Mouse (Mus musculus): Measurements from ENCODE around the gene Map4.
A peak's percentile ranks its signal among the peaks of the same experiment; 100 is the strongest.
"Not testable (repeated sequence)": the region's sequence is repeated elsewhere in the genome, so short reads cannot be mapped to it uniquely, and the experiment has no call there.

Gene Map4

DNA sequence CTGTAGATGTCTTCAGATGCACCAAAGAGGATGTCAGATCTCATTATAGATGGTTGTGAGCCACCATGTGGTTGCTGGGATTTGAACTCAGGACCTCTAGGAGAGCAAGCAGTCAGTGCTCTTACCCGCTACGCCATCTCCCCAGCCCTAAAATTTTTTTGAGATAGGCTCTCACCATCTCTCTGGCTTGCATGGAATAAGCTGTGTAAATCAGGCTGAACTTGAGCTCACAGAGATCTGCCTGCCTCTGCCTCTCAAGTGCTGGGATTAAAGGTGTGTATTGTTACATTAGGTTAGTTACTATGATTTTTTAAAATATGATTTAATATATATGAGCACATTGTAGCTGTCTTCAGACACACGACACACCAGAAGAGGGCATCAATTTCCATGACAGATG is 2.1 kb upstream of the Map4 start:
- no peak for DNase-seq (ENCODE audit: extremely low spot score)

DNA sequence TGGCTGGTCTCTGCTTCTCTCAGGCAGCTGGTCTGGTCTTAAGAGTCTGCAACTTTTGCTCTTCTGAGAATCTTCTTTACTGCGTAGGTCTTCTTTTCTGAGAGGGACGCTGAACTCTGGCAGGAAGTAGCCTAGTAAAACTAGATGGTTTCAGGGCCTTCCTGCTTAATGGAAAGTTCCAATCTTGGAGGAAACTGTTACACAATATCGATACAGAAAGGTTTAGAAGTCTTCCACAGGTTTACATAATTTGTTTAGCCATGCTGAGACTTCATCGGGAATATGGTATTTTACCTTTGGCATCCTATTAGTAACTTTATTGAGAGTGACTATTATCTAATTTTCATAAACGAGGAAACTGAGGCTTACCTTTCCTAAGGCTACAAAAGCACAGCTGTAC is 1.2 kb upstream of the Map4 start:
- no peak for DNase-seq (ENCODE audit: extremely low spot score)

DNA sequence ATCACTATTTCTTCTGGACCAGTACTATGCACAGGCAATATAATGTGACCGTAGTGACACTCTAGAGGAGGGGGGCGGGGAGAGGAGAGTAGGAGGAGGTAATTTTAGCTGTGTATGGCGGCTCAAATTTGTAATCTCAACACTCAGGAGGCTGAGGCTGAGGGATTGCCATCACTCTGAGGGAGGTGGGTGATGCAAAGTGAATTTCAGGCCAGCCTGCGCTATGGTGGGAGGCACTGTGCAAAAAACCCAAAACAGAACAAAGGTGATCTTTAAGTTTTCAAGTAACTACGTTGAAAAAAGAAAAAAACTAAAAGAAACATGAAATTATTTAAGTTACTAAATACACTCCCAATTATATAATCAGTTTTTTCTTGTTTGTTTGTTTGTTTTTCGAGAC is 508 bp upstream of the Map4 start:
- DNase-seq (ENCODE audit: extremely low spot score): no peak

DNA sequence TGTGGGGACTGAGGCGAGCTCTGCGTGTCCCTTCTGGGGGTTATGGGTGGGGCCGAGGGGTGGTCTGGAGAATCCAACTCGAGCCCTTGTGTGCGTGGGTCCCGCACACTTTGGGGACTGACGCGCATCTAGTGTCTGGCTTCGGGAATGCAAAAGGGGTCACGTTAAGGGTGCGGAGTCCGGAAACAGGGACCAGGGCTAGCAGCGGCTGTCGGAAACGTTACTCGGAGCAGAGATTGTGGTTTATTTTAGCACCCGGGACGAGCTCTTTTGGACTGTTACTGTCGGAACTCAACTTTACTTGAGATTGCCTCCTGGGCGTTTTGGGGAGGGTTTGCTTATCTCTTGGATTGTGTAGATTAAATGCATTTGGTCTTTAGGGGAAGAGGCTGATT is 1.1 kb downstream of the Map4 start:
- DNase-seq (ENCODE audit: extremely low spot score): no peak

DNA sequence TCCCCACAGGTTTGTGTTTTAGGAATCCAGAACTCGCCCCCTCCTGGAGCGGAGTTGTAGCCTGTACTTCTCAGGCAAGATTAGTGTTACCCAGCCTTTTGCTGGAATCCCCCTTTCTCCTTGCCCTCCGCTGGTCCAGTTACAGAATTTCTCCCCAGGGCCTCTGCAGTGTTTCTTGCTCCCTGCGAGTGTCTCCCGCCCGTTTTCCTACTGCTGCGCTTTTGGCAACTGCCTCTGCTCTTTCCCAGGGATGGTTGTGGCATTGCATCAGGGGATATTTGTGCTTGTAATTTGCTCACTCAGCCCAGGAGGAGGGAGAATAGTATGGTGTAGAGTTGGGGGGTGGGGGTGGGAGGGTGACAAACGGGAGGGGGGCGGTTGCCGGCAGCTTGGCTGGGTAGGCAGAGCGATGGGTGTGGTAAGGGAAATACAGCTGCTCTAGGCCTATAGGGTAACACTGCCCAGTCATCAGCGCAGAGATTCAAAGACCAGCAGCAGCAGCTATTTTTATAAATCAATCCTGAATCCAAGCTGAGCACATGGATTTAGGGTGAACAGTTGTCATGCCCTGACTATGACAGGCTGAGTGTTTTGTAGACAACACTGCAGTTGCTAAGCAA is 1.6 kb downstream of the Map4 start:
- peak; percentile 53 for DNase-seq (ENCODE audit: extremely low spot score)

DNA sequence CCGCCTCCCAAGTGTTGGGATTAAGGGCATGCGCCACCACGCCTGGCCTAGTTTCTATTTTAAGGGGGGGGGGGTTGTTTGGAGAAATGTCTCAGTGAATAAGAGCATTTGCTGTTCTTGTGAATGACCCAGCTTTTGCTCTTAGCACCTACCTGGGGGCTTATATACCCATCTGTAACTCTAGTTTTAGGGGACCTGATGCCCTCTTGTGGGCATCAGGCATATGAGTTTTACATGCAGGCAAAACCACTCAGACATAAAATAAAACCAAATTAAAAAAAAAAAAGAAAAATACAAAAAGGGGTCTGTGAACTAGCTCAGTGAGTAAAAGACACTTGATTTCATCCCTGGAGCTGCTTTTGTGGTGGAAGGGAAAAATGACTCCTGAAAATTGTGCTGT is 8.1 kb downstream of the Map4 start:
- DNase-seq (ENCODE audit: extremely low spot score): no peak

DNA sequence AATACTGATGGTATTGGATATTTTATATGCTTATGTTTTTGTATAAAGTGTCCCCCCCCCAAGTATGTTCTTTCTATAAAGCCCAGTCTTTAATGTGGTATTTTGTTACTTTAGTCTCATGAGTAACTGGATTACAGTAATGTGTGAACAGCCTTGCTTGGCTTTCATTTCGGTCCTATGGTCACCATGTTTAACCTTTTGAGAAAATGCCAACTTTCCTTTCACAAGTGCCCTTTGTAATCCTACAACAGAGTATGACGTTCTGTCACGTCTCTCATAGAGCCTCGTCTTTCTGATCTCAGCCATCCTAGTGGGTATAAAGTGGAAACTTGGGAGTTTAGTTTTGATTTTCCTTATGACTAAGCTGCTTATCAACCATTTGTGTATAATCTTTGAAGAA is 11.5 kb downstream of the Map4 start:
- no peak for DNase-seq (ENCODE audit: extremely low spot score)

DNA sequence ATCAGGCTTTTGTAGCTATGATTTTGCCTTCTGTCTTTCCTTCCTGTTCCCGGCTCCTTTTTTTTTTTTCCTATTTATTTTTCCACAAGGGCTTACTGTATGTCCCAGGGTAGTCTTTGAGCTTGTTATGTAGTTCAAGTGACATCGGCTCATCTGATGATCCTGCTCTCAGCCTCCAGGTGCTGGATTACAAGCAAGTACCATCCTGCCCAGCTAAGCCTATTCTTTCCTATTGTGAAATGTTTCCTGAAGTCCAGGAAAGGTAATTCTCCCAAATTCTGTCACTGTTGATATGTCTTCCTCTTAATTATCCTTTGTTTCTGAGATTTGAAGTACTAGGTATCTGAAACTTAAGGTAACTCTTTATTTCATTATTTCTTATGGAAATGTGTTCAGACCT is 13.5 kb downstream of the Map4 start:
- no peak for DNase-seq (ENCODE audit: extremely low spot score)

DNA sequence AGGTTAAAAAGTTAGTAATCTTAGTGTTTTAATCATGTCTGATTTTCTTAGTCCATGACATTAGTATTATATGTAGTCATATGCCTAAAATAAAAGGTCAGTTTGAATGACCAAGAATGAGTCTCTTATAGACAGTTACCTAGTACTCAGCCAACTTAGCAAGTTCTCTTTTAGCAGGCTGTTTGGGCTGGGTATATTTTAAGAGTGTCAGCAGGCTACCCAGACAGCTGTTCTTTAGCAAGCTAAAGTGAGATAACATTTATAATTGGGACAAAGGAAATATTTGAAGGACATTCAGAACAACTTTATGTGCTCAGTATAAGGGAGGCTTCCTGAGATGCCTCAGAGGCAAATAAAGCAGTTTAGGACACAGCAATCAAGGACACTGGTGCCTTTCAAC is 17.3 kb downstream of the Map4 start:
- no peak for DNase-seq (ENCODE audit: extremely low spot score)

DNA sequence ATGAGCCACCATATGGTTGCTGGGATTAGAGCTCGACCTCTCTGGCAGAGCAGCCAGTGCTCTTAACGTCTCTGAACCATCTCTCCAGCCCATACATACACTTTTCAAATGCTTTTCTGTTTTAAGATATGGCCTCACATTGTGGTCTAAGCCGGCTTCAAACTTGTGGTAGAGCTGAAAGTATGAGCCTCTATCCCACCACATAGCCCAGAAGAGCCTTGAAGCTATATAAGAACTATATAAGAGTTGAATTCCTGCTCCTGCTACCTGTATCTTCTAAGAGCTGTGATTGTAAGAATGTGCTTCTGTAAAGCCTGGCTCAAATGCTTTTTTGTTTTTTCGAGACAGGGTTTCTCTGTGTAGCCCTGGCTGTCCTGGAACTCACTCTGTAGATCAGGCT is 18.5 kb downstream of the Map4 start:
- no peak for DNase-seq (ENCODE audit: extremely low spot score)

DNA sequence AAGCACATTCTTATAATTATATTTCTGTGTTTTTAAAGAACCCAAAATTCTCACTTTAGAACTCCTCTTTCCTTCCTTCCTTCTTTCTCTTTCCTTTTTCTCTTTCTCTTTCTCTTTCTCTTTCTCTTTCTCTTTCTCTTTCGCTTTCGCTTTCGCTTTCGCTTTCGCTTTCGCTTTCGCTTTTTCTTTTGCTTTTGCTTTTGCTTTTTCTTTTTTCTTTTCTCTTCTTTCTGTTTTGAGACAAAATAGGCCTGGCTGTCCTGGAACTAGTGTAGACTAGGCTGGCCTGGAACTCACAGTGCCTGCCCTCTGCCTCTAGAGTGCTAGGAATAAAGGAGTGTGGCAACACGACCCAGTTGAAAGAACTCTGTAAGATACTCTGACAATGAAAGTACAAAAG is 22.3 kb downstream of the Map4 start:
- DNase-seq (ENCODE audit: extremely low spot score): no peak

DNA sequence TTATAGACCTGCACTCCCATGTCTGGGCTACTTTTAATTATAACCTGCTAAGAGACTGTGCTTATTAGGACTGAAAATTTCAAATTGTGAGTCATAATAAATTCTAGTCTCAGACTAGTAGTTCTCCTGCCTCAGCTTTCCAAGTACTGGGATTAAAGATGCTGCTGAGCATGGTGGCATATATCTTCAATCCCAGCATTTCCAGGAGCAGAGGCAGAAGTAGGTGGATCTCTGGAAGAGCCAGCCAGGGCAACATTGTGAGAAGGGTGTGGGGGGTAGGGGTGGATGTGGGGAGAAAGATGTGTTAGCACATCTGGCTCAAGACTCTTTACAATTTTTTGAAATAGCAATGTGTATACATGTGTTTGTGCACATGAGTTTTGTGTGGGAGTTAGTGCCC is 23.4 kb downstream of the Map4 start:
- no peak for DNase-seq (ENCODE audit: extremely low spot score)

DNA sequence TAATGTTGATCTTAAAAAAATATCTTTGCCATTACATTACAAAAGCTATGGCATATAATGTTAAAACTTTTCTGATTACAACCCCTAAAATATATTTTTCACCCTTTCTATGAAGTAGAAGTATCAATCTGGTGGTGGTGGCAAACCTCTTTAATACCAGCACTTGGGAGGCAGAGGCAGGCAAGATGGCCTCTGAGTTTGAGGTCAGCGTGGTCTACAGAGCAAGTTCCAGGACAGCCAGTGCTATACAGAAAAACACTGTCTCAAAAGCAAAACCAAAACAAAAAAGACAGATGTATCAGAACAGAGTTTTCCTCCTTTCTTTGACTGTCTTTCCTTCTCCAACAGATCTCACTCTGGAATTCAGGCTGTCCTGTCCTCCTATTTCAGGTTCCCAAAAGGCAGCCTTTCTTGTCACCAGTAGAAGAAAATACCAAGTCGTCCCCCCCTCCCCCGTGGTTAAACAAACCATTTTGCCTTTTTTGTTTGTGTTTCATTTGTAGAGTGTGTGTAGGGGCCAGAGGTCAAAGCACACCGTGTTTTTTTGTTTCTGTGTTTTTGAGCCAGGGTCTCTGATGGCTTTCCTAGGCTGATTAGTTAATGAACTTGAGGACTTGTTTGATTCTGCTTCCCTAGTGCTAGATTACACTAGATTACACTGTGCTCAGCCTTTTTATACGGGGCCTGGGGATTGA is 28.3 kb downstream of the Map4 start:
- DNase-seq (ENCODE audit: extremely low spot score): peak; percentile 5

DNA sequence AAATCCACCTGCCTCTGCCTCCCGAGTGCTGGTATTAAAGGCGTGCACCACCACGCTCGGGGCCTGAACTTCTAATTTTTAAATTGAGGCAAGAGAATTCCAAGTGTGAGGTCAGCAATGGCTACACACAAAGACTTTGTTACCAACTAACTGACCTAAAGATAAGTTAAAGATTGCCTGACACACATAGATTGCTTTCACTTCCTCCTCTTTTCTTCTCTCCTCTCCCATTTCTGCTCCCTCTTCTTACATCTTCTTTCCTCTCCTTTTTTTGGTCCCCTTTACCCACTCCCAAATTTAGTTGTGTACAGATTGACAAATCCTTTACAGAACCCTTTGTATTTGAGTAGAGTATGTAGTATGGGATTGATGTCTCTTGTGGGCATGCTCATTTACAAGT is 29.3 kb downstream of the Map4 start:
- no peak for DNase-seq (ENCODE audit: extremely low spot score)

DNA sequence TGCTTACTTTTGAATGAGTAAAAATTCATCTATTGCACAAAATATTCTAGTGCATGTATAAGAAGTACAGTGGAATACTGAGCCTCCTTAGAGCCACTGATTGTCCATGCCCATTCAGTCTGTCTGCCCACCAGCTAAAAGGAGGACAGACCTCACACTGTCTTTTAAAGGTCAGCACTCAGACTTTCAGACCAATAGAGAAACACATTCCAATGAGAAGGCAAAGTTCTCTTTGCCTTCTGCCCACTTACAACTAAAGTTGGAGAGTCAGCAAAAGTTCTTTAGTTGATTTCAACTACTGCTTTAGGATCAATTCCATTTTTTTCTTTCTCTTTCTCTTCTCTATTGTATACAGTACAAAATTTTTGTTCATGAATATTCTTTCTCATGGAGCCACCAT is 33.5 kb downstream of the Map4 start:
- DNase-seq (ENCODE audit: extremely low spot score): no peak

DNA sequence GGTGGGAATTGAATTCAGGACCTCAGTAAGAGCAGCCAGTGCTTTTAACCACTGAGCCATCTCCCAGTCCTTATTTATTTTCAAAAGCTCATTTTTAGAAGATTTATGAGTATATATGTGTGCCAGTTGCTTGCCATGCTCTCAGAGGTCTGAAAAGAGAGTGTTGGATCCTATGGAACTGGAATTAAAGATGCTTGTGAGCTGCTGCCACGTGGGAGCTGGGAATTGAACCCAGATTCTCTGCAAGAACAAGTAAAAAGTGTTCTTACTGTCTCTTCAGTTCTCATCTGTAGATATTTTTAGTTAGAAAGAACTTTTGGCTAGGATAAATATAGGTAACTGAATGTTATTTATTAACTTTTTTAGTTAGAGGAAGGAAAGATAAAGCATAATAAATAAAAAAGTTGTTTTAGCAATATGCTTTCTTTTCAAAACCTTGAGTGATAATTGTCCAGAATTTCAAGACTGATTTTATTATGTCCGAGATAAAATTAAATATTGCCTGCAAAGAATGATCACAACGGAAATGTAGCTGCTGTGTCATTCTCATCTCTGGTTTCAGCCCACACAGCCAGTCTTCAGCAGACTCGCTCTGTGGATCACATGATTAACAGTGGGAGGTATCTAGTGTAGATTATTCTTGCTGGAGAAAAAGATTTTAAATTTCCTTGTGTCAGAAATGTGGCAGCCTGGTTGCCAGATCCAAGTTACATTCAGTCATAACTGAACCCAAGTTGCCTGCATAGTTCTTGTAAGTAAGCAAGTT is 37.3 kb downstream of the Map4 start:
- no peak for DNase-seq (ENCODE audit: extremely low spot score)

DNA sequence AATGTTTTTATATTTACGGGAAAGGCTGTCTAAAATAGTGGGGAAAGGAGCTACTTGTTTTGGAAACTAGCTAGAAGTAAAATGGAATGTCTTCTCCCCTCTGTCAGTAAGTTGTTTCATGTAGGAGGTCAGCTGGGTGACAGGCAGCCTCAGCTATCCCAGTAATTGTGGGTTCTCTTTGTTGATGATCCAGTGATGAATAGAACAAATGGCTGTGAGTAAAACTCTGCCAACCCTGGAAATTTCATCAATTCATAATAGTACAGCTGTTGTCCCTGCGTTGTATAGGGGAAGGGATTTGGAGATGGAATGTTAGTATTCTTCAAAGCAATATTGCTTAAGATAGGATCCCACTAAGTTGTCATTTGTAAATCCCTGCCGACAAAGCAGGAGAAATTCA is 37.9 kb downstream of the Map4 start:
- no peak for DNase-seq (ENCODE audit: extremely low spot score)

DNA sequence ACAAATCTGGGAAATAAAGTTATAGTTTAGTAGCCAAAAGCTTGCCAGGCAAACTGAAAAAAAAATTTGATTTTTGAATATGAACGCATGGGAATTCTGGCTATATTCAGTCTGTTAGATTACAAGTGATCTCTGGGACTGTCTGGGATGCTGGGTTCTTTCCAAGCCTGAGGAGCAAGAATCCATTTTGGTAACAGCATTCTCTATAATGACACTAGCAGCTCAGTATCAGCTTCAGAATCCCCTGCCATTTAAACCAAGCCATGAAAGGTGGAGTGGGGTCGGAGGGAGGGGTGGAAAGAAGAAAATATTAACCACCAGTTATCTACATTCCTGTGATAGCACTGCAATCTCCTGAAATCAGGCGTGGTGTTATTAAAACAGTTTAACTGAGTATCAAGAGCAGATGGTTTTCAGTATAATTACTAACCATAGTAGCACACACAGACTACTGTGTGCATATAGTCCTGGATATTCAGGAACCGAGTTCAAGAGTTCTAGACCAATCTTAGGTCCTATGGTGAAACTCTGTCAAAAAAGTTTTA is 38.6 kb downstream of the Map4 start:
- no peak for DNase-seq (ENCODE audit: extremely low spot score)

DNA sequence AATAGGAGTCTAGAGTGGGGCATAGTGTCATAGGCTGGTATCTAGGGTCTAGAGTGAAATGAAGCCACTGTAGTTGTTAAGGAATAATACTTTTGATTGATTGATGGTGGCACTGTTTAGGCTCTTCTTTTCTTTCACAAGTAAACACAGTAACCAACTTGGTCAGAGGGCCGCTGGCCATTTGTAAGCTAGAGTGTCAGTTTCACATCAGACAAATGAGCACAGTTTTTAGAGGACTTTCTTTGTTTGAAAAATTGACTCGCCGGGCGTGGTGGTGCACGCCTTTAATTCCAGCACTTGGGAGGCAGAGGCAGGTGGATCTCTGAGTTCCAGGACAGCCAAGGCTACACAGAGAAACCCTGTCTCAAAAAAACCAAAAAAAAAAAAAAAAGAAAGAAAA is 40.5 kb downstream of the Map4 start:
- DNase-seq (ENCODE audit: extremely low spot score): not testable (repeated sequence)

DNA sequence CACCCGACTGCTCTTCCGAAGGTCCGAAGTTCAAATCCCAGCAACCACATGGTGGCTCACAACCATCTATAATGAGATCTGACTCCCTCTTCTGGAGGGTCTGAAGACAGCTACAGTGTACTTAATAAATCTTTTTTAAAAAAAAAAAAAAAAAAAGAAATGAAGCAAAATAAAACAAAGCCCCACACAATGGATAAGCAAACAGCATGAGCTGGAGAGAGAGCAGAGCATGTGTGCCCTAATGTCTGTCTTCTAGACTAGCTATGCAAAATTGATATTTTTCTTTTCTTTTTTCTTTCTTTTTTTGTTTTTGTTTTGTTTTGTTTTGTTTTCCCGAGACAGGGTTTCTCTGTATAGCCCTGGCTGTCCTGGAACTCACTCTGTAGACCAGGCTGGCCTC is 49.0 kb downstream of the Map4 start:
- DNase-seq (ENCODE audit: extremely low spot score): not testable (repeated sequence)

DNA sequence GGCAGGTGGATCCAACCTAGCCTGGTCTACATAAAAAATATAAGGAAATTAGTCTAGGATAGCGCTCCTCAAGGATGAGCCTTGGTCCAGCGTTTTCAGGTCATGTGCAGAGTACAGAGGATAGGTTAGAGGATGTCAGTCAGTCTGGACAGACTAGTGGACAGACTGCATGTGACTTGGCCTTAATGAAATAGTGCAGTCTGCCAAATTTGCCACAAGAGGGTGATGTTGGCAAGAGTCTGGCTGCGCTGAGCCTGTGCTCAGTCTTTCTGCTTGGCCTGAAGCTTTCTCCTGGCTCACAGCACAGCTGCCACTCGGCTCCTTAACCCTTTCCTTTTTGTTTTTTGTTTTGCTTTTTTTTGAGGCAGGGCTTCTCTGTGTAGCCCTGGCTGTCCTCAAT is 54.2 kb downstream of the Map4 start:
- peak; percentile 58 for DNase-seq (ENCODE audit: extremely low spot score)

DNA sequence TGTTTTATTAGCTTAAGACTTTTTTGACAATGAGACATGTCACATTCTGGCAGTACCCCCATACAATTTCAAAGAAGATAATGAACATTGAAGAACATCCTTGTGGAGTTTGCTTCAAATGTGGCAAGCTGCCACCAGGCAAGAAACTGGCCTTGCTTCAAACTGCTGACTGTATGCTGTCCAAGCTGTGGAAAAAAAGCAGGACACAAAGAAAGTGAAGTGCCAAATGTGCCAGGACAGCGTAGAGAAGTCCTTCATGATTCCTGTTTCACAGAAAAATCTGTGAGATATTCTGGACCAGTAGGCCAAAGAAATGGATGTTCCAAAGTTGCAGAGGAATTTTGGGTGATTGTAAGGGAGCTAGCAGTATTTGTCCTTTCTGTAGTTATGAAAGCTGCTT is 57.8 kb downstream of the Map4 start:
- DNase-seq (ENCODE audit: extremely low spot score): no peak

DNA sequence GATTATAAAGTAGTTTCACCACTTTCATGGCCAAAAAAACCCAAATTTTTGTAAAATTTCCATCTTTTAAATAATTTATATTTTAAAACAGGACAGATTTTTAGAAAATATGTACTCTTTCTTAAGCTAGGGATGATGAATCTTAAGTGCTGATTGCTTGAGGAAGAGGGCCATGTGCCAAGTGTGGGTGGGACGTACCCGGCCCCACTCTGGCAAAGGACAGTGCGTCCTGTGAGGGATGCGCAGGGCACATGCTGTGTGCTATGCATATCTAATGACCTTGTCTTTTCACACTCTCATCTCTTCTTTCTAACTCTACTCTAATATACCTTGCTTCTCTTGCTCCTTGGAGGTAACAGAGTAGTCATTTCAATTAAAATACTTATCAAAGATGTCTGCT is 66.2 kb downstream of the Map4 start:
- no peak for DNase-seq (ENCODE audit: extremely low spot score)

Measured in embryo, embryonic 9.5 days (tissue).